Mouse (Mus musculus) megakaryocyte, embryonic 14.5 days (primary cell): ENCODE results near the gene Tirap. TPM values are rescaled to one million over a fixed set of nuclear protein-coding genes. Genes with fewer than 3 reads are reported as not detected.

Experiments used
- H3K27me3 ChIP-seq: replicated peaks from 2 replicates; pipeline ENCODE3; 2012; ENCODE audit warnings: inconsistent platforms
- H3K36me3 ChIP-seq: replicated peaks from 2 replicates; pipeline ENCODE3; 2012; ENCODE audit warnings: low read length, inconsistent platforms, mixed read lengths
- H3K4me1 ChIP-seq: 2 replicates; pipeline ENCODE4 v1.6.1; 2012; ENCODE audit warnings: inconsistent platforms
- H3K4me3 ChIP-seq: replicated peaks from 2 replicates; pipeline ENCODE3; 2012; ENCODE audit warnings: moderate library complexity, mild to moderate bottlenecking, inconsistent platforms
- H3K9me3 ChIP-seq: 2 replicates; pipeline ENCODE4 v1.6.1; 2012; ENCODE audit warnings: inconsistent platforms
- FLI1 ChIP-seq: IDR thresholded peaks from 2 replicates; pipeline ENCODE4 v1.6.1; 2012; ENCODE audit warnings: low read length, inconsistent platforms, mixed read lengths
- GATA1 ChIP-seq: IDR thresholded peaks from 3 replicates; pipeline ENCODE4 v1.6.1; 2012; ENCODE audit warnings: mixed read lengths, low read length, inconsistent platforms, borderline replicate concordance
- polyA plus RNA-seq: library from polyadenylated mRNA; stranded (reverse); fragments of >175 nt; gene quantifications from 2 replicates; pipeline ENCODE4 v1.2.3, GENCODE M21; 2012; ENCODE audit warnings: low replicate concordance; ENCODE audit not compliant: insufficient read depth

Tirap gene
- polyA plus RNA-seq, 1 experiment, result 1.9 TPM

- Histone ChIP-seq H3K9me3 (no peaks in the 10 kb centered on the region), H3K36me3 (peaks cover 58% of the 10 kb centered on the region), H3K4me3 (no peak overlapping the region), H3K27me3 (no peaks in the 10 kb centered on the region), H3K4me1 (peaks cover 10% of the 10 kb centered on the region; the same call in 1 of the 2 replicates)
- TF ChIP-seq GATA1 (no peak), FLI1 (no peak)
Observed at GRCm38 (mm10) chr9:35192983-35193542, 7.0 kb downstream of the Tirap start.

- H3K4me3 ChIP-seq, result no peak overlapping the region
- H3K36me3 ChIP-seq, result peaks cover 61% of the 10 kb centered on the region
- H3K27me3 ChIP-seq, result no peaks in the 10 kb centered on the region
- H3K4me1 ChIP-seq, result peaks cover 16% of the 10 kb centered on the region
- TF ChIP-seq FLI1, result no peak
- no peaks in the 10 kb centered on the region for H3K9me3 ChIP-seq
Observed at GRCm38 (mm10) chr9:35188700-35189099, 11.4 kb downstream of the Tirap start.

- Histone ChIP-seq H3K4me3 (no peak overlapping the region), H3K9me3 (no peaks in the 10 kb centered on the region), H3K36me3 (peaks cover 54% of the 10 kb centered on the region), H3K27me3 (no peaks in the 10 kb centered on the region), H3K4me1 (peaks cover 22% of the 10 kb centered on the region)
- no peak for TF ChIP-seq FLI1
- TF ChIP-seq GATA1, result no peak
Observed at GRCm38 (mm10) chr9:35187351-35187903, 12.7 kb downstream of the Tirap start.

GRCm38 (mm10) chr9:35186430-35186829, 13.7 kb downstream of the Tirap start:
- no peak overlapping the region for H3K4me3 ChIP-seq
- TF ChIP-seq GATA1 (no peak), FLI1 (no peak)
- H3K27me3 ChIP-seq, result no peaks in the 10 kb centered on the region
- no peaks in the 10 kb centered on the region for H3K9me3 ChIP-seq
- H3K36me3 ChIP-seq, result peaks cover 49% of the 10 kb centered on the region
- H3K4me1 ChIP-seq, result peaks cover 23% of the 10 kb centered on the region

- no peaks in the 10 kb centered on the region for H3K9me3 ChIP-seq
- TF ChIP-seq FLI1, result no peak
- H3K4me3 ChIP-seq, result peak overlapping the region; percentile 47
- H3K27me3 ChIP-seq, result no peaks in the 10 kb centered on the region
- peaks cover 19% of the 10 kb centered on the region for H3K36me3 ChIP-seq
- H3K4me1 ChIP-seq, result peaks cover 24% of the 10 kb centered on the region
Observed at GRCm38 (mm10) chr9:35183359-35183758, 16.7 kb downstream of the Tirap start.

- Histone ChIP-seq H3K36me3 (peaks cover 14% of the 10 kb centered on the region), H3K9me3 (no peaks in the 10 kb centered on the region), H3K27me3 (no peaks in the 10 kb centered on the region), H3K4me1 (peaks cover 29% of the 10 kb centered on the region), H3K4me3 (no peak overlapping the region)
- TF ChIP-seq GATA1 (no peak), FLI1 (no peak)
Observed at GRCm38 (mm10) chr9:35182832-35183231, 17.3 kb downstream of the Tirap start.

GRCm38 (mm10) chr9:35176124-35176659, 23.9 kb downstream of the Tirap start:
- TF ChIP-seq GATA1 (no peak), FLI1 (no peak)
- Histone ChIP-seq H3K27me3 (no peaks in the 10 kb centered on the region), H3K4me3 (peak overlapping the region; percentile 94), H3K4me1 (peaks cover 35% of the 10 kb centered on the region), H3K9me3 (no peaks in the 10 kb centered on the region), H3K36me3 (peaks cover 6% of the 10 kb centered on the region)

GRCm38 (mm10) chr9:35175251-35176123, 24.6 kb downstream of the Tirap start, which contains the start of gene Dcps:
Gene Dcps, minus strand, starts transcription at chr9:35176061.
- no peak for TF ChIP-seq FLI1
- TF ChIP-seq GATA1, result no peak
- no peaks in the 10 kb centered on the region for H3K9me3 ChIP-seq
- peaks cover 13% of the 10 kb centered on the region for H3K36me3 ChIP-seq
- H3K4me1 ChIP-seq, result peaks cover 35% of the 10 kb centered on the region
- peak within 1 kb of the TSS; percentile 94 for H3K4me3 ChIP-seq
- no peaks in the 10 kb centered on the region for H3K27me3 ChIP-seq

GRCm38 (mm10) chr9:35173331-35173730, 26.8 kb downstream of the Tirap start:
- peaks cover 33% of the 10 kb centered on the region for H3K4me1 ChIP-seq
- H3K4me3 ChIP-seq, result no peak overlapping the region
- H3K27me3 ChIP-seq, result no peaks in the 10 kb centered on the region
- no peaks in the 10 kb centered on the region for H3K9me3 ChIP-seq
- H3K36me3 ChIP-seq, result peaks cover 33% of the 10 kb centered on the region
- TF ChIP-seq GATA1 (no peak), FLI1 (no peak)

GRCm38 (mm10) chr9:35170071-35170470, 30.0 kb downstream of the Tirap start:
- no peak overlapping the region for H3K4me3 ChIP-seq
- no peaks in the 10 kb centered on the region for H3K9me3 ChIP-seq
- no peak for TF ChIP-seq GATA1
- TF ChIP-seq FLI1, result no peak
- H3K4me1 ChIP-seq, result peaks cover 26% of the 10 kb centered on the region
- H3K36me3 ChIP-seq, result peaks cover 61% of the 10 kb centered on the region
- no peaks in the 10 kb centered on the region for H3K27me3 ChIP-seq
